Mouse (Mus musculus) cerebellum, adult 2 months (tissue): Measurements from ENCODE around the gene Tmem151b.

Source experiments
- CTCF ChIP-seq: fragments of 200-500 bp; IDR thresholded peaks from 2 replicates; pipeline ENCODE4 v1.5.1; 2011; ENCODE audit warnings: low read depth, mild to moderate bottlenecking, control low read depth, low read length, moderate library complexity, borderline replicate concordance; ENCODE audit not compliant: insufficient read depth
- POLR2A ChIP-seq: fragments of 200-500 bp; IDR thresholded peaks from 2 replicates; pipeline ENCODE4 v1.6.1; 2011; ENCODE audit warnings: low read length, control low read depth, borderline replicate concordance; ENCODE audit not compliant: insufficient read depth

GRCm38 (mm10) chr17:45566031-45566359 is 16.5 kb upstream of the Tmem151b start:
- no peak for TF ChIP-seq CTCF
- TF ChIP-seq POLR2A: no peak
